Mouse (Mus musculus) lung, embryonic 14.5 days (tissue): ENCODE results near the gene Pip4k2a. TPM values are rescaled to one million over a fixed set of nuclear protein-coding genes. Genes with fewer than 3 reads are reported as not detected.

ENCODE experiments used
- ATAC-seq: fragments of 200-750 bp; cut with Nextera tagmentation; 2 replicates; pipeline ENCODE4 v1.8.0; 2017; ENCODE audit warnings: mild to moderate bottlenecking, moderate TSS enrichment, moderate library complexity; ENCODE audit not compliant: insufficient read depth
- DNase-seq: peaks from one replicate; pipeline ENCODE4 v3.0.0-alpha.2; 2015
- H3K27ac ChIP-seq: fragments of 300-500 bp; sonication (generic); 2 replicates; pipeline ENCODE4 v1.5.1; 2014; ENCODE audit warnings: low read depth, mild to moderate bottlenecking, moderate library complexity
- H3K27me3 ChIP-seq: fragments of 300-500 bp; sonication (generic); 2 replicates; pipeline ENCODE4 v1.6.1; 2014; ENCODE audit warnings: low read length, control low read depth; ENCODE audit not compliant: insufficient read depth
- H3K36me3 ChIP-seq: fragments of 300-500 bp; sonication (generic); 2 replicates; pipeline ENCODE4 v1.6.1; 2014; ENCODE audit warnings: control low read depth; ENCODE audit not compliant: insufficient read depth
- H3K4me1 ChIP-seq: fragments of 300-500 bp; sonication (generic); 2 replicates; pipeline ENCODE4 v1.6.1; 2014; ENCODE audit warnings: antibody characterized with exemption, control low read depth; ENCODE audit not compliant: insufficient read depth
- H3K4me2 ChIP-seq: fragments of 300-500 bp; sonication (generic); 2 replicates; pipeline ENCODE4 v1.6.1; 2014; ENCODE audit warnings: mild to moderate bottlenecking
- H3K4me3 ChIP-seq: fragments of 300-500 bp; sonication (generic); 2 replicates; pipeline ENCODE4 v1.5.1; 2014; ENCODE audit warnings: low read depth, low read length
- H3K9ac ChIP-seq: fragments of 300-500 bp; sonication (generic); 2 replicates; pipeline ENCODE4 v1.6.1; 2014
- H3K9me3 ChIP-seq: fragments of 300-500 bp; sonication (generic); 2 replicates; pipeline ENCODE4 v1.6.1; 2016; ENCODE audit warnings: low read depth, low read length, control low read depth
- CTCF ChIP-seq: IDR thresholded peaks from 2 replicates; pipeline ENCODE4 v1.5.1; 2016; ENCODE audit warnings: antibody characterized with exemption, low read depth
- WGBS: fragments of 180-500 bp; shearing (Covaris S2); extraction: QIAGEN DNeasy Blood & Tissue Kit; methylation state at CpG from one replicate; pipeline ENCODE4 v1.1.7; 2014; 5-methylcytosine and 5-hydroxymethylcytosine counted together
- polyA plus RNA-seq: library from polyadenylated mRNA; unstranded; fragments of >200 nt; fragmentation: Nextera tagmentation; extraction: Ambion mirVana; gene quantifications from 2 replicates; pipeline ENCODE4 v1.2.1, GENCODE M21; 2014

The Pip4k2a gene
- polyA plus RNA-seq, 1 experiment from 2014 or later, result 10.2 TPM

GRCm38 (mm10) chr2:18861607-18862158, 136.2 kb downstream of the Pip4k2a start:
- no peak overlapping the region for H3K9ac ChIP-seq
- H3K4me2 ChIP-seq, result no peak overlapping the region
- H3K27me3 ChIP-seq, result no peaks in the 10 kb centered on the region
- ATAC-seq (no peak), DNase-seq (no peak)
- no peak for TF ChIP-seq CTCF
- 0 out of 2 replicates have a peak, but pooled peaks cover 5% of the 10 kb centered on the region for H3K36me3 ChIP-seq
- WGBS, result 88% methylated on average over 5 of the region's 5 CpGs
- H3K4me3 ChIP-seq, result no peak overlapping the region
- H3K9me3 ChIP-seq, result no peaks in the 10 kb centered on the region
- no peaks in the 10 kb centered on the region for H3K4me1 ChIP-seq
- no peak overlapping the region for H3K27ac ChIP-seq

GRCm38 (mm10) chr2:18860686-18861085, 137.2 kb downstream of the Pip4k2a start:
- H3K27me3 ChIP-seq, result no peaks in the 10 kb centered on the region
- no peak for ATAC-seq
- H3K9ac ChIP-seq, result no peak overlapping the region
- no peak overlapping the region for H3K27ac ChIP-seq
- 0 out of 2 replicates have a peak, but pooled peaks cover 5% of the 10 kb centered on the region for H3K36me3 ChIP-seq
- H3K4me3 ChIP-seq, result no peak overlapping the region
- WGBS, result 71% methylated on average over 9 of the region's 9 CpGs
- H3K4me2 ChIP-seq, result no peak overlapping the region
- H3K9me3 ChIP-seq, result no peaks in the 10 kb centered on the region
- DNase-seq, result no peak
- TF ChIP-seq CTCF, result no peak
- H3K4me1 ChIP-seq, result no peaks in the 10 kb centered on the region

GRCm38 (mm10) chr2:18857952-18858351, 140.0 kb downstream of the Pip4k2a start:
- DNase-seq (no peak), ATAC-seq (no peak)
- Histone ChIP-seq H3K4me3 (no peak overlapping the region), H3K27me3 (no peaks in the 10 kb centered on the region), H3K9me3 (no peaks in the 10 kb centered on the region), H3K27ac (no peak overlapping the region), H3K4me1 (no peaks in the 10 kb centered on the region), H3K4me2 (no peak overlapping the region), H3K9ac (no peak overlapping the region), H3K36me3 (0 out of 2 replicates have a peak, but pooled peaks cover under 1% of the 10 kb centered on the region)
- WGBS, result 85% methylated on average over 3 of the region's 3 CpGs
- TF ChIP-seq CTCF, result no peak

- H3K36me3 ChIP-seq, result no peaks in the 10 kb centered on the region
- DNase-seq (no peak), ATAC-seq (no peak)
- no peak overlapping the region for H3K9ac ChIP-seq
- H3K27ac ChIP-seq, result no peak overlapping the region
- WGBS, result 64% methylated on average over 13 of the region's 13 CpGs
- H3K4me2 ChIP-seq, result no peak overlapping the region
- H3K4me3 ChIP-seq, result no peak overlapping the region
- H3K27me3 ChIP-seq, result no peaks in the 10 kb centered on the region
- no peaks in the 10 kb centered on the region for H3K9me3 ChIP-seq
- TF ChIP-seq CTCF, result no peak
- H3K4me1 ChIP-seq, result no peaks in the 10 kb centered on the region
Measured at GRCm38 (mm10) chr2:18856461-18856860, 141.5 kb downstream of the Pip4k2a start.

GRCm38 (mm10) chr2:18855246-18855645, 142.7 kb downstream of the Pip4k2a start:
- Histone ChIP-seq H3K9me3 (no peaks in the 10 kb centered on the region), H3K4me1 (no peaks in the 10 kb centered on the region), H3K27me3 (no peaks in the 10 kb centered on the region), H3K27ac (no peak overlapping the region), H3K36me3 (no peaks in the 10 kb centered on the region), H3K4me2 (no peak overlapping the region), H3K4me3 (no peak overlapping the region), H3K9ac (no peak overlapping the region)
- 31% methylated on average over 8 of the region's 8 CpGs for WGBS
- TF ChIP-seq CTCF, result no peak
- ATAC-seq (no peak), DNase-seq (no peak)

GRCm38 (mm10) chr2:18853345-18853744, 144.6 kb downstream of the Pip4k2a start:
- no peak overlapping the region for H3K9ac ChIP-seq
- 75% methylated on average over 5 of the region's 5 CpGs for WGBS
- TF ChIP-seq CTCF, result no peak
- H3K4me2 ChIP-seq, result no peak overlapping the region
- no peak overlapping the region for H3K27ac ChIP-seq
- no peaks in the 10 kb centered on the region for H3K36me3 ChIP-seq
- no peaks in the 10 kb centered on the region for H3K27me3 ChIP-seq
- H3K4me1 ChIP-seq, result no peaks in the 10 kb centered on the region
- H3K4me3 ChIP-seq, result no peak overlapping the region
- DNase-seq (no peak), ATAC-seq (no peak)
- no peaks in the 10 kb centered on the region for H3K9me3 ChIP-seq

GRCm38 (mm10) chr2:18850657-18851056, 147.3 kb downstream of the Pip4k2a start:
- no peaks in the 10 kb centered on the region for H3K27me3 ChIP-seq
- no peak overlapping the region for H3K27ac ChIP-seq
- no peaks in the 10 kb centered on the region for H3K36me3 ChIP-seq
- TF ChIP-seq CTCF, result no peak
- no peak overlapping the region for H3K4me3 ChIP-seq
- H3K4me2 ChIP-seq, result no peak overlapping the region
- DNase-seq (no peak), ATAC-seq (no peak)
- H3K9me3 ChIP-seq, result no peaks in the 10 kb centered on the region
- WGBS, result 39% methylated on average over 8 of the region's 8 CpGs
- no peak overlapping the region for H3K9ac ChIP-seq
- H3K4me1 ChIP-seq, result no peaks in the 10 kb centered on the region

GRCm38 (mm10) chr2:18848074-18848629, 149.8 kb downstream of the Pip4k2a start:
- DNase-seq (no peak), ATAC-seq (no peak)
- no peaks in the 10 kb centered on the region for H3K27me3 ChIP-seq
- H3K4me2 ChIP-seq, result no peak overlapping the region
- H3K4me1 ChIP-seq, result no peaks in the 10 kb centered on the region
- no peaks in the 10 kb centered on the region for H3K9me3 ChIP-seq
- no peak overlapping the region for H3K4me3 ChIP-seq
- WGBS, result 79% methylated on average over 5 of the region's 5 CpGs
- H3K9ac ChIP-seq, result no peak overlapping the region
- no peak overlapping the region for H3K27ac ChIP-seq
- peaks cover 7% of the 10 kb centered on the region; the same call in 1 of the 2 replicates for H3K36me3 ChIP-seq
- no peak for TF ChIP-seq CTCF
